Mouse (Mus musculus): ENCODE measurements around the gene Cog1. TPM values are rescaled to one million over a fixed set of nuclear protein-coding genes. Genes with fewer than 3 reads are reported as not detected.

The Cog1 gene
- polyA plus RNA-seq, 1 experiment from 2014 or later: 19.6 TPM

GRCm38 (mm10) chr11:113705966-113706652 is 57.1 kb downstream of the Cog1 start:
- H3K27me3 ChIP-seq (replicated peaks; ENCODE audit: control insufficient read depth, insufficient read depth, low read length): no peaks in the 10 kb centered on the region
- no peak overlapping the region for H3K27ac ChIP-seq (ENCODE audit: low read depth, low read length)
- no peaks in the 10 kb centered on the region; the same call in 1 of the 2 replicates for H3K36me3 ChIP-seq (ENCODE audit: control insufficient read depth, insufficient read depth)
- TF ChIP-seq CTCF (IDR thresholded peaks at IDR 0.05; ENCODE audit: low read depth): no peak
- H3K4me2 ChIP-seq (replicated peaks; ENCODE audit: low read depth): no peak overlapping the region
- WGBS: 61% methylated on average over 15 of the region's 15 CpGs
- H3K9ac ChIP-seq (ENCODE audit: low read depth, low read length): no peak overlapping the region
- H3K9me3 ChIP-seq (ENCODE audit: control insufficient read depth): no peaks in the 10 kb centered on the region
- no peak for ATAC-seq
- H3K4me3 ChIP-seq (ENCODE audit: low read depth, low read length): no peak overlapping the region
- 0 out of 2 replicates have a peak, but pooled peaks cover 2% of the 10 kb centered on the region for H3K4me1 ChIP-seq (replicated peaks; ENCODE audit: control insufficient read depth, insufficient read depth, low read length)

- H3K27ac ChIP-seq (ENCODE audit: low read depth, low read length): no peak overlapping the region
- ATAC-seq: no peak
- WGBS: 65% methylated on average over 19 of the region's 19 CpGs
- H3K4me3 ChIP-seq (ENCODE audit: low read depth, low read length): no peak overlapping the region
- H3K9me3 ChIP-seq (ENCODE audit: control insufficient read depth): no peaks in the 10 kb centered on the region
- H3K9ac ChIP-seq (ENCODE audit: low read depth, low read length): no peak overlapping the region
- 0 out of 2 replicates have a peak, but pooled peaks cover 2% of the 10 kb centered on the region for H3K4me1 ChIP-seq (replicated peaks; ENCODE audit: control insufficient read depth, insufficient read depth, low read length)
- no peak overlapping the region for H3K4me2 ChIP-seq (replicated peaks; ENCODE audit: low read depth)
- no peaks in the 10 kb centered on the region; the same call in 1 of the 2 replicates for H3K36me3 ChIP-seq (ENCODE audit: control insufficient read depth, insufficient read depth)
- no peaks in the 10 kb centered on the region for H3K27me3 ChIP-seq (replicated peaks; ENCODE audit: control insufficient read depth, insufficient read depth, low read length)
- no peak for TF ChIP-seq CTCF (IDR thresholded peaks at IDR 0.05; ENCODE audit: low read depth)
Observed at GRCm38 (mm10) chr11:113708629-113709213, 59.8 kb downstream of the Cog1 start.

GRCm38 (mm10) chr11:113709272-113709671 is 60.3 kb downstream of the Cog1 start:
- Histone ChIP-seq H3K9me3 (ENCODE audit: control insufficient read depth) (no peaks in the 10 kb centered on the region), H3K4me1 (replicated peaks; ENCODE audit: control insufficient read depth, insufficient read depth, low read length) (0 out of 2 replicates have a peak, but pooled peaks cover 2% of the 10 kb centered on the region), H3K4me2 (replicated peaks; ENCODE audit: low read depth) (no peak overlapping the region), H3K9ac (ENCODE audit: low read depth, low read length) (no peak overlapping the region), H3K27me3 (replicated peaks; ENCODE audit: control insufficient read depth, insufficient read depth, low read length) (no peaks in the 10 kb centered on the region), H3K4me3 (ENCODE audit: low read depth, low read length) (no peak overlapping the region), H3K27ac (ENCODE audit: low read depth, low read length) (no peak overlapping the region), H3K36me3 (ENCODE audit: control insufficient read depth, insufficient read depth) (no peaks in the 10 kb centered on the region; the same call in 1 of the 2 replicates)
- ATAC-seq: no peak
- WGBS: 66% methylated on average over 15 of the region's 15 CpGs
- no peak for TF ChIP-seq CTCF (IDR thresholded peaks at IDR 0.05; ENCODE audit: low read depth)

GRCm38 (mm10) chr11:113709731-113710256 is 60.8 kb downstream of the Cog1 start, which contains the start of gene Cpsf4l:
Cpsf4l (minus strand) TSS chr11:113710017.
- TF ChIP-seq CTCF (IDR thresholded peaks at IDR 0.05; ENCODE audit: low read depth): no peak
- 35% methylated on average over 11 of the region's 11 CpGs for WGBS
- H3K27ac ChIP-seq (ENCODE audit: low read depth, low read length): no peak within 1 kb of the TSS; the same call in 1 of the 2 replicates
- no peak for ATAC-seq
- no peaks in the 10 kb centered on the region for H3K27me3 ChIP-seq (replicated peaks; ENCODE audit: control insufficient read depth, insufficient read depth, low read length)
- no peaks in the 10 kb centered on the region; the same call in 1 of the 2 replicates for H3K36me3 ChIP-seq (ENCODE audit: control insufficient read depth, insufficient read depth)
- H3K9me3 ChIP-seq (ENCODE audit: control insufficient read depth): no peaks in the 10 kb centered on the region
- H3K4me1 ChIP-seq (replicated peaks; ENCODE audit: control insufficient read depth, insufficient read depth, low read length): 0 out of 2 replicates have a peak, but pooled peaks cover 2% of the 10 kb centered on the region
- no peak within 1 kb of the TSS for H3K4me2 ChIP-seq (replicated peaks; ENCODE audit: low read depth)
- 0 out of 2 replicates have a peak within 1 kb of the TSS, but pooled peaks have one; percentile 17 for H3K9ac ChIP-seq (ENCODE audit: low read depth, low read length)
- H3K4me3 ChIP-seq (ENCODE audit: low read depth, low read length): no peak within 1 kb of the TSS

- H3K27ac ChIP-seq (ENCODE audit: low read depth, low read length): no peak overlapping the region
- H3K4me1 ChIP-seq (replicated peaks; ENCODE audit: control insufficient read depth, insufficient read depth, low read length): 0 out of 2 replicates have a peak, but pooled peaks cover 2% of the 10 kb centered on the region
- H3K4me2 ChIP-seq (replicated peaks; ENCODE audit: low read depth): no peak overlapping the region
- H3K9ac ChIP-seq (ENCODE audit: low read depth, low read length): 0 out of 2 replicates have a peak overlapping the region, but pooled peaks have one; percentile 17
- 13% methylated on average over 10 of the region's 10 CpGs for WGBS
- H3K9me3 ChIP-seq (ENCODE audit: control insufficient read depth): no peaks in the 10 kb centered on the region
- no peak for TF ChIP-seq CTCF (IDR thresholded peaks at IDR 0.05; ENCODE audit: low read depth)
- no peak overlapping the region for H3K4me3 ChIP-seq (ENCODE audit: low read depth, low read length)
- 0 out of 2 replicates have a peak, but pooled peaks have one; percentile 23 for ATAC-seq
- no peaks in the 10 kb centered on the region; the same call in 1 of the 2 replicates for H3K36me3 ChIP-seq (ENCODE audit: control insufficient read depth, insufficient read depth)
- H3K27me3 ChIP-seq (replicated peaks; ENCODE audit: control insufficient read depth, insufficient read depth, low read length): no peaks in the 10 kb centered on the region
Observed at GRCm38 (mm10) chr11:113710257-113710777, 61.3 kb downstream of the Cog1 start.

GRCm38 (mm10) chr11:113711061-113711460 is 62.1 kb downstream of the Cog1 start:
- Histone ChIP-seq H3K4me1 (replicated peaks; ENCODE audit: control insufficient read depth, insufficient read depth, low read length) (0 out of 2 replicates have a peak, but pooled peaks cover 2% of the 10 kb centered on the region), H3K27me3 (replicated peaks; ENCODE audit: control insufficient read depth, insufficient read depth, low read length) (no peaks in the 10 kb centered on the region), H3K9me3 (ENCODE audit: control insufficient read depth) (no peaks in the 10 kb centered on the region), H3K27ac (ENCODE audit: low read depth, low read length) (no peak overlapping the region), H3K4me2 (replicated peaks; ENCODE audit: low read depth) (no peak overlapping the region), H3K36me3 (ENCODE audit: control insufficient read depth, insufficient read depth) (no peaks in the 10 kb centered on the region; the same call in 1 of the 2 replicates), H3K9ac (ENCODE audit: low read depth, low read length) (no peak overlapping the region), H3K4me3 (ENCODE audit: low read depth, low read length) (no peak overlapping the region)
- whole genome bisulfite sequencing: 81% methylated on average over 1 of the region's 1 CpGs
- no peak for ATAC-seq
- TF ChIP-seq CTCF (IDR thresholded peaks at IDR 0.05; ENCODE audit: low read depth): no peak

Measured in intestine, postnatal 0 days (tissue).